Mouse (Mus musculus) hindbrain, embryonic 11.5 days (tissue): ENCODE data around the gene Ugt1a2. TPM values are rescaled to one million over a fixed set of nuclear protein-coding genes. Genes with fewer than 3 reads are reported as not detected.

ENCODE experiments used
- ATAC-seq: fragments of 200-750 bp; cut with Nextera tagmentation; 2 replicates; pipeline ENCODE4 v1.8.0; 2017; ENCODE audit warnings: mild to moderate bottlenecking, moderate TSS enrichment, moderate library complexity; ENCODE audit not compliant: low FRiP score
- DNase-seq: peaks from one replicate; pipeline ENCODE4 v3.0.0-alpha.2; 2015; ENCODE audit warnings: low spot score
- H3K27ac ChIP-seq: fragments of 300-500 bp; sonication (generic); 2 replicates; pipeline ENCODE4 v1.5.1; 2014; ENCODE audit warnings: mild to moderate bottlenecking, low read depth, low read length
- H3K27me3 ChIP-seq: fragments of 300-500 bp; sonication (generic); 2 replicates; pipeline ENCODE4 v1.6.1; 2014; ENCODE audit warnings: mild to moderate bottlenecking, low read length, moderate library complexity, mixed read lengths; ENCODE audit not compliant: control insufficient read depth, insufficient read depth
- H3K36me3 ChIP-seq: fragments of 300-500 bp; sonication (generic); 2 replicates; pipeline ENCODE4 v1.6.1; 2014; ENCODE audit warnings: mild to moderate bottlenecking, low read length, moderate library complexity, mixed read lengths; ENCODE audit not compliant: control insufficient read depth, insufficient read depth
- H3K4me1 ChIP-seq: fragments of 300-500 bp; sonication (generic); replicated peaks from 2 replicates; pipeline ENCODE4 v1.6.1; 2014; ENCODE audit warnings: low read length, mixed read lengths; ENCODE audit not compliant: control insufficient read depth, insufficient read depth
- H3K4me2 ChIP-seq: fragments of 300-500 bp; sonication (generic); replicated peaks from 2 replicates; pipeline ENCODE4 v1.6.1; 2014; ENCODE audit warnings: mild to moderate bottlenecking, low read depth, low read length
- H3K4me3 ChIP-seq: fragments of 300-500 bp; sonication (generic); 2 replicates; pipeline ENCODE4 v1.5.1; 2014; ENCODE audit warnings: low read depth, low read length
- H3K9ac ChIP-seq: fragments of 300-500 bp; sonication (generic); 2 replicates; pipeline ENCODE4 v1.6.1; 2014; ENCODE audit warnings: low read depth, low read length
- H3K9me3 ChIP-seq: fragments of 300-500 bp; sonication (generic); 2 replicates; pipeline ENCODE4 v1.6.1; 2016; ENCODE audit warnings: low read length; ENCODE audit not compliant: control insufficient read depth
- WGBS: fragments of 180-500 bp; shearing (Covaris S2); extraction: QIAGEN DNeasy Blood & Tissue Kit; methylation state at CpG from one replicate; pipeline ENCODE4 v1.1.7; 2014; 5-methylcytosine and 5-hydroxymethylcytosine counted together
- polyA plus RNA-seq: library from polyadenylated mRNA; unstranded; fragments of >200 nt; fragmentation: Nextera tagmentation; extraction: Ambion mirVana; gene quantifications from 2 replicates; pipeline ENCODE4 v1.2.1, GENCODE M21; 2014

Ugt1a2 gene
- polyA plus RNA-seq, 1 experiment from 2014 or later: not detected

DNA sequence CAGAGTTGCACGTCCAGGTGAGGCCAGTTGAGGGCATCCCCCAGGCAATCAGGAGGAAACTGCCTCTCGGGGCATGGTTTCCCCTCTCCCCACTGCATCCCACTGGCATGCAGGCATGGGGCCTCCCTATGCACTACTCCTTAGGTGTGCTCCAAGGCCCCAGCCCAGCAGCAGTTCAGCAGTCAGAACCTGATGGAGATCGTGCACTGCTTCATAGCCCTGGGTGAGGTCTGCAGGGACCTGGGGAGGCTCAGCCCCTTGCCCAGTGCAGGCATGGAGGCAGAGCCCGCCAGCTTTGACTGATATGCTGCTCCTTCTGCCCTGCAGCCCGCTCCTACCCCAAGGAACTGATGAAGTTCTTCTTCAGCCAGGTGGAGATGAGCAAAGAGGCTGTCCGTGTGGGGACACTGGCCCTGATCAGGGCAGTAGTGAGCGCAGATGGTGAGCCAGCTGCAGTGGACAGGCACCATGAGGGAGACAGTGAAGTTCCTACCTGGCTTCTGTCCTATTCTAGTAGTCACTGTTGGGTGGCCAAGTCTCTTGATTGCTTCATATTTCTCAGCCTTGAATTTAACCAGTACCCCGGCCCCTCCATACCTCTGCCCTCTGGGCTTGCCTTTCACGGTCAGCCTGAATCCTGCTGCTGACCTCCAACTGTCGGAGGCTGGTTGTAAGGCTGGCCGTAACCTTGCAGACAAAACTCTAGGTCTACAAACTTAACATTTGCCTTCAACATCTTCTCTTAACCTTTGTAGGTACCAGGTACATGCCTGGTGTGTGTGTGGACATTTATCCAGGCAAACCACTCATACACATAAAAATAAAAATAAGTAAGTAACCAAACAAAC is 34.9 kb downstream of the Ugt1a2 start:
- no peaks in the 10 kb centered on the region for H3K36me3 ChIP-seq
- no peak overlapping the region for H3K27ac ChIP-seq
- no peaks in the 10 kb centered on the region for H3K27me3 ChIP-seq
- no peak overlapping the region for H3K4me3 ChIP-seq
- ATAC-seq (no peak), DNase-seq (no peak)
- no peaks in the 10 kb centered on the region for H3K4me1 ChIP-seq
- no peak overlapping the region for H3K4me2 ChIP-seq
- peaks cover 95% of the 10 kb centered on the region for H3K9me3 ChIP-seq
- 65% methylated on average over 11 of the region's 11 CpGs for WGBS
- no peak overlapping the region for H3K9ac ChIP-seq

GRCm38 (mm10) chr1:88235894-88236415 is 35.6 kb downstream of the Ugt1a2 start:
- Histone ChIP-seq H3K4me1 (no peaks in the 10 kb centered on the region), H3K36me3 (no peaks in the 10 kb centered on the region), H3K9ac (no peak overlapping the region), H3K27ac (no peak overlapping the region), H3K27me3 (no peaks in the 10 kb centered on the region), H3K4me3 (no peak overlapping the region), H3K9me3 (peaks cover 95% of the 10 kb centered on the region), H3K4me2 (no peak overlapping the region)
- no peak for DNase-seq
- WGBS: 68% methylated on average over 4 of the region's 4 CpGs
- ATAC-seq: no peak

GRCm38 (mm10) chr1:88237311-88237710 is 36.9 kb downstream of the Ugt1a2 start:
- no peaks in the 10 kb centered on the region for H3K36me3 ChIP-seq
- no peak overlapping the region for H3K4me3 ChIP-seq
- no peak overlapping the region for H3K27ac ChIP-seq
- H3K4me2 ChIP-seq: no peak overlapping the region
- H3K9ac ChIP-seq: no peak overlapping the region
- no peaks in the 10 kb centered on the region for H3K4me1 ChIP-seq
- ATAC-seq (no peak), DNase-seq (no peak)
- H3K9me3 ChIP-seq: peaks cover 90% of the 10 kb centered on the region
- no peaks in the 10 kb centered on the region for H3K27me3 ChIP-seq
- WGBS: 81% methylated on average over 5 of the region's 5 CpGs

GRCm38 (mm10) chr1:88238771-88239170 is 38.4 kb downstream of the Ugt1a2 start:
- no peak overlapping the region for H3K4me2 ChIP-seq
- WGBS: 79% methylated on average over 6 of the region's 6 CpGs
- peaks cover 88% of the 10 kb centered on the region for H3K9me3 ChIP-seq
- no peak overlapping the region for H3K9ac ChIP-seq
- H3K4me3 ChIP-seq: no peak overlapping the region
- H3K27ac ChIP-seq: no peak overlapping the region
- no peak for ATAC-seq
- no peak for DNase-seq
- no peaks in the 10 kb centered on the region for H3K36me3 ChIP-seq
- H3K4me1 ChIP-seq: no peaks in the 10 kb centered on the region
- H3K27me3 ChIP-seq: no peaks in the 10 kb centered on the region

GRCm38 (mm10) chr1:88240072-88240471 is 39.7 kb downstream of the Ugt1a2 start:
- peaks cover 87% of the 10 kb centered on the region for H3K9me3 ChIP-seq
- H3K9ac ChIP-seq: no peak overlapping the region
- no peak overlapping the region for H3K27ac ChIP-seq
- no peak overlapping the region for H3K4me3 ChIP-seq
- no peaks in the 10 kb centered on the region for H3K27me3 ChIP-seq
- no peaks in the 10 kb centered on the region for H3K36me3 ChIP-seq
- no peak for ATAC-seq
- WGBS: 73% methylated on average over 5 of the region's 5 CpGs
- no peak for DNase-seq
- no peaks in the 10 kb centered on the region for H3K4me1 ChIP-seq
- H3K4me2 ChIP-seq: no peak overlapping the region

DNA sequence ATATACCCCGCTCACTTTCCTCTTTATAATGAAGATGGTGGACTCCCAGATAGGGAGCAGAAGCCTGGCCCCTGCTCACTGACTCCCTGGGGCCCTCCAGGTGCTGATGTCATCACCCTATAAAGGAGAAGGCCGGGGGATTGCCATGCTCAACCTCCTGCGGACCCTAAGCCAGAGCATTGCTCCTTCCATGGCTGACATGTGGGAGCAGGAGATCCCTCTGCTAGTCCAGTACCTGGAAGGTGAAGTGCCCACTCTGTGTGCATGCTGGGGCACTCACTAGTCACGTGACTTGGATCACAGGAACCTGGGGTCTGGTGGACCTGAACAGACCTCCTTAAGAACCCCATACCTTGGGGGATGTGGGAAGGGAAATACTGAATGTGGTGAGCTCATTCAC is 40.2 kb downstream of the Ugt1a2 start:
- H3K9me3 ChIP-seq: peaks cover 87% of the 10 kb centered on the region
- WGBS: 76% methylated on average over 4 of the region's 4 CpGs
- H3K27me3 ChIP-seq: no peaks in the 10 kb centered on the region
- H3K27ac ChIP-seq: no peak overlapping the region
- no peak overlapping the region for H3K4me3 ChIP-seq
- no peak for DNase-seq
- H3K4me2 ChIP-seq: no peak overlapping the region
- ATAC-seq: no peak
- H3K36me3 ChIP-seq: no peaks in the 10 kb centered on the region
- no peaks in the 10 kb centered on the region for H3K4me1 ChIP-seq
- H3K9ac ChIP-seq: no peak overlapping the region

- Histone ChIP-seq H3K27me3 (no peaks in the 10 kb centered on the region), H3K27ac (no peak overlapping the region), H3K4me2 (no peak overlapping the region), H3K36me3 (no peaks in the 10 kb centered on the region), H3K4me3 (no peak overlapping the region), H3K9ac (no peak overlapping the region), H3K4me1 (no peaks in the 10 kb centered on the region), H3K9me3 (peaks cover 90% of the 10 kb centered on the region)
- ATAC-seq (no peak), DNase-seq (no peak)
- 66% methylated on average over 5 of the region's 5 CpGs for WGBS
Observed at GRCm38 (mm10) chr1:88243861-88244260, 43.5 kb downstream of the Ugt1a2 start.

GRCm38 (mm10) chr1:88245881-88246280 is 45.5 kb downstream of the Ugt1a2 start:
- Histone ChIP-seq H3K9me3 (peaks cover 90% of the 10 kb centered on the region), H3K4me2 (no peak overlapping the region), H3K36me3 (no peaks in the 10 kb centered on the region), H3K27ac (no peak overlapping the region), H3K4me1 (no peaks in the 10 kb centered on the region), H3K27me3 (no peaks in the 10 kb centered on the region), H3K9ac (no peak overlapping the region), H3K4me3 (no peak overlapping the region)
- WGBS: 80% methylated on average over 6 of the region's 6 CpGs
- no peak for DNase-seq
- no peak for ATAC-seq

DNA sequence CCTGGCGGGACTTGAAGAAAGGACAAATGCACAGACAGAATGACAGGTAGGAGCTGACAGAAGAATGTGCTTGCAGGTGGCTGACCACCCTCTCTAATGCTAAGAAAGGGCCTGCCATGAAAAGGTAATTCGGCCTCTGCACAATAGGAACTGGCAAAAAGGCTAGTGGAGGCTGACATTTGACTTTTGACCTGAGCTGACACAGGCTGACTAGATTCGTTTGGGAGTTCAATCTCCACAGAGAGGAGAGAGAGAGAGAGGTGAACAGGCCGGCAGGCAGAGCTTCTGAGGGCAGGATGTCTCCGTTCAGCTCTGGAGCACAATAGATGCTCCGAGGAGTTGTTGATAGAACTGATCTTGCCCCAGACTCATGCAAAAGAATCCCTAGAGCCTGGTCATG is 46.0 kb downstream of the Ugt1a2 start:
- H3K4me1 ChIP-seq: no peaks in the 10 kb centered on the region
- no peak overlapping the region for H3K27ac ChIP-seq
- 48% methylated on average over 6 of the region's 6 CpGs for WGBS
- H3K36me3 ChIP-seq: no peaks in the 10 kb centered on the region
- no peak overlapping the region for H3K4me2 ChIP-seq
- no peak overlapping the region for H3K9ac ChIP-seq
- no peak overlapping the region for H3K4me3 ChIP-seq
- ATAC-seq (no peak), DNase-seq (no peak)
- H3K27me3 ChIP-seq: no peaks in the 10 kb centered on the region
- H3K9me3 ChIP-seq: peaks cover 90% of the 10 kb centered on the region
